Mouse (Mus musculus): ENCODE results near the gene Smim26.

GRCm38 (mm10) chr2:144588723-144589122 lies 5.1 kb upstream of the Smim26 start:
- TF ChIP-seq CTCF (IDR thresholded peaks at IDR 0.05; ENCODE audit: low read depth) (peak; percentile 60), EP300 (optimal IDR thresholded peaks at IDR 0.05) (no peak)

All from stomach, postnatal 0 days (tissue).